9 mouse cellular contexts compared by ENCODE assay signal in genomic region chr10:41829191-41829590, GRCm38 (mm10).
"Had no signal": no experiment of that assay in that cellular context is flagged by ENCODE, and none has a peak within 500 bp of the region (broad histone marks: within the 10 kb centered on the region; RNA-seq: fewer than 3 reads in every experiment).

No protein-coding gene starts in this region.

- ATAC-seq: midbrain, embryonic 13.5 days; midbrain, embryonic 15.5 days had no signal

- DNase-seq: lung, adult 18-20 months; lung, embryonic 14.5 days; lung, postnatal 10 days; lung, postnatal 4 days; right cerebral cortex, postnatal 14 days; thymus, adult 2 months; thymus, postnatal 36 days had no signal
